Mouse (Mus musculus) olfactory bulb, adult 2 months (tissue): ENCODE measurements around the gene Hinfp. TPM values are rescaled to one million over a fixed set of nuclear protein-coding genes. Genes with fewer than 3 reads are reported as not detected.
"Not testable (repeated sequence)": the region's sequence is repeated elsewhere in the genome, so short reads cannot be mapped to it uniquely, and the experiment has no call there.

Experiments used
- H3K27ac ChIP-seq: fragments of 200-500 bp; 2 replicates; pipeline ENCODE4 v1.5.1; 2012; ENCODE audit warnings: low read depth, low read length; ENCODE audit not compliant: insufficient read depth
- H3K4me1 ChIP-seq: fragments of 200-500 bp; 2 replicates; pipeline ENCODE4 v1.6.1; 2012; ENCODE audit warnings: low read length; ENCODE audit not compliant: control insufficient read depth, insufficient read depth
- H3K4me3 ChIP-seq: fragments of 200-500 bp; 2 replicates; pipeline ENCODE4 v1.5.1; 2012; ENCODE audit warnings: mild to moderate bottlenecking, low read depth, low read length, moderate library complexity; ENCODE audit not compliant: insufficient read depth
- CTCF ChIP-seq: fragments of 200-500 bp; IDR thresholded peaks from 2 replicates; pipeline ENCODE4 v1.5.1; 2012; ENCODE audit warnings: low read depth, mild to moderate bottlenecking, low read length, moderate library complexity; ENCODE audit not compliant: insufficient read depth
- POLR2A ChIP-seq: fragments of 200-500 bp; IDR thresholded peaks from 2 replicates; pipeline ENCODE4 v1.6.1; 2012; ENCODE audit warnings: mild to moderate bottlenecking, low read depth, low read length, moderate library complexity; ENCODE audit not compliant: insufficient read depth
- WGBS: fragments of 180-500 bp; shearing (Covaris S2); methylation state at CpG from one replicate; pipeline ENCODE4 v1.1.7; 2018; 5-methylcytosine and 5-hydroxymethylcytosine counted together
- polyA plus RNA-seq: library from polyadenylated mRNA; stranded (reverse); fragments of >200 nt; gene quantifications from 2 replicates; pipeline ENCODE4 v1.2.4, GENCODE M21; 2012; ENCODE audit warnings: low replicate concordance; ENCODE audit not compliant: missing spikeins, insufficient read depth, insufficient read length

The Hinfp gene
- polyA plus RNA-seq, 1 experiment = not detected

DNA sequence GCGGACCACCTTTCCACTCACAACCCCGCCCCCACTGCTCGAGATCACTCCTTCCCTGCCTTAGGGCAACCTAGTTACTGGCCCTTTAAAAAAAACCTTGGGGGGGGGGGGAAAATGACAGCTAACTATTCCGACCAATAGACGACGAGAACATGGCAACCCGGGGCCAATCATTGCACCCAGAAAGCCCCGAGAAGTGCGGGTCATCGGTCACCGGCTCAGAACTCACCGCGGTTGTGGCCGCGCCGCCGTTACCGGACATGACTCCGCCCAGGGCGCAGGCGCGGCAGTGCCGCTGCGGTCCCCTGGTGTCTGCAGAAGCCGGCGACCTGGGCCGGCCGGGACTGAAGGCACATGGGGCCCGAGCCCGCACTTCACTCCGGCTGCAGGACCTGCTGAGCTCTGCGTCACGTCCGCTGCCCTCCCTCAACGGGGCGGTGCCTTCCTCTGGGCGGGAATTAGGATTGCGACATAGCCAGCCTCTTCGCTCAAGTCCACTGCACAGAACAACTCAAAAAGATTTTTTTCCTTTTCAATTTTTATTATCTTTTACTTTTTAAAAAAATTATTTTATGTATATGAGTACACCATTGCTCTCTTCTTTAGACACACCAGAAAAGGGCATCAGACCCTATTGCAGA lies 38.4 kb upstream of the Hinfp start, which contains the start of gene Hmbs:
Hmbs (minus strand) TSS at position 448 of the 641 bp plus-strand sequence.
- WGBS = under 1% methylated on average over 39 of the region's 39 CpGs
- peak within 1 kb of the TSS; percentile 99 for H3K27ac ChIP-seq
- peaks cover 3% of the 10 kb centered on the region; the same call in 1 of the 2 replicates for H3K4me1 ChIP-seq
- peak; percentile 66 for TF ChIP-seq POLR2A
- no peak for TF ChIP-seq CTCF
- peak within 1 kb of the TSS; percentile 99 for H3K4me3 ChIP-seq

DNA sequence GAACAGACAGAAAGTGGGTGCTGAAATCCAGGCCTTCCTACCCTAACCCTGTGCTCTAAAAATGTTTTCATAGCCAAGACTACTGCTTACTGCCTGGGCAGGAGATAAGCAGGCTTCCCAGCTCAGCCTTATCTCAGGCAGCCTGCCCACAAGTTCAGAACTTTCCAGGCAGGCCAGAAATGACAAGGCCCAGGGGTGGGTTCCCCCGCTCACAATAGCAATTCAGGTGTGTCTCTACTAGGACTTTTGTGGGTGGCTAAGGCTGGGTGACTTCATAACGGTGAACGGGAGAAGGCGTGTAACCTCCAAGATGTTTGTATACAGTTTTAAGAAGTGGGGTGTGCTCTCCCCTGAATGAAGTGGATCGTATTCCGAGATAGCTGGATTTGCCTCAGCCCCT lies 37.8 kb upstream of the Hinfp start:
- H3K4me1 ChIP-seq = peaks cover 3% of the 10 kb centered on the region; the same call in 1 of the 2 replicates
- H3K4me3 ChIP-seq = peak overlapping the region; percentile 99
- TF ChIP-seq CTCF (no peak), POLR2A (no peak)
- 8% methylated on average over 6 of the region's 6 CpGs for WGBS
- H3K27ac ChIP-seq = no peak overlapping the region

DNA sequence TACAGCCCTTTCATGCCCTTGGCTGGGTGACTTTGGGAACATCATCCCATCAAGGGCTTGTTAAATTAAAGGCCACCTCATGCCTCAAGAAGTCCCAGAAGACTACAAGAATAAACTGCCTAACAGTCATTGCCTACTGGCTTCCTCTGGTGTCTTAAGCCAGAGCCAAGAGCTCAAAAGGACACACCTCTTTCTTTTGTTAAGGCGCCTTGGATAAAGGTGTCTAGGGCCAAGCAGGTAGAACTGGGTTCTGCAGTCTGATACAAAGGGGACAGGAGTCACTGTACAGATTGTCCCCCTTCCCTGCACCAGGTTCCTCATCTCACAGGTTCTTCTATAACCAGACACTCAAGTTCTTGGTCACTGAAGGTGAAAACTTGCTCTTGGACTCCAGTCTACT lies 37.1 kb upstream of the Hinfp start:
- peaks cover 5% of the 10 kb centered on the region; the same call in 1 of the 2 replicates for H3K4me1 ChIP-seq
- H3K4me3 ChIP-seq = no peak overlapping the region
- WGBS = 87% methylated on average over 1 of the region's 1 CpGs
- no peak overlapping the region for H3K27ac ChIP-seq
- no peak for TF ChIP-seq CTCF
- TF ChIP-seq POLR2A = no peak

DNA sequence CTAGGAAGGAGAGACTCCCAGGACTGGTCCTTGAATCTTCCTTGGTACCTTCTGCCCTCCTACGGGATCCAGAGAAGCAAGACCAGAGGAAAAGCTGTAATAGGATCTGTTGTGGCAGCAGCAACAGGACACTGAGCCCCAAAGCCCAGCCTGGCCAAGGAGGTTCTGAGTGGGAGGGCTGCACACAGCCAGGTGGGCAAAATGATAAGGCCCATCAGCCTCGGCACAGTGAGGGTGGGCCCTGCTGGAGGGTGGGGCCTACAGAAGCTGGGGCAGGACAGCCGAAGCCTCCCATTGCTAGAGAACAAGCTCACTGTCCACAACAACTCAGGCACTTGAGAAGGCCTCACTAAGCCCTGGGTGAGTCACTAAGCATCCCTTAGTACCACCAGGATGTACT lies 36.7 kb upstream of the Hinfp start:
- no peak overlapping the region for H3K27ac ChIP-seq
- H3K4me3 ChIP-seq = no peak overlapping the region
- TF ChIP-seq POLR2A (no peak), CTCF (no peak)
- peaks cover 6% of the 10 kb centered on the region; the same call in 1 of the 2 replicates for H3K4me1 ChIP-seq
- 81% methylated on average over 3 of the region's 3 CpGs for WGBS

DNA sequence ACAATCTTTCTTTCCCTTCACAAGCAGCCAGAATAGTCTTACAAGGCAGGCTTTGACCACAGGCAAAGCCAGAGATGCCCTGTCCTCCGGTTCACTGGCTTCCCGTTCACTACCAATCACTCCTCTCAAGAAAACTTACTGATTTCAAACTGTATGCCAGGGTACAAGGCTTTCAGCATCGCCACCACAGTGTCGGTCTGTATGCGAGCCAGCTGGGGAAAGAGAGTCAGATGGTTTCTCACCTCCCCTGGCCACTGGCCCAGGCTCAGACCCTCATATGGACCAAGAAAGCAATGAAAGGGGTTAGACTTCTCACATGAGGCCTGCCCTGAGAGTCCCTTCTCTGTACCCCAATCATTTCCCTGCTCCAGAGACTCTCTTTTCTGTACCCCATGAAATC lies 36.0 kb upstream of the Hinfp start:
- Histone ChIP-seq H3K4me3 (no peak overlapping the region), H3K4me1 (peaks cover 9% of the 10 kb centered on the region), H3K27ac (no peak overlapping the region)
- no peak for TF ChIP-seq POLR2A
- TF ChIP-seq CTCF = no peak
- WGBS = 89% methylated on average over 5 of the region's 5 CpGs

DNA sequence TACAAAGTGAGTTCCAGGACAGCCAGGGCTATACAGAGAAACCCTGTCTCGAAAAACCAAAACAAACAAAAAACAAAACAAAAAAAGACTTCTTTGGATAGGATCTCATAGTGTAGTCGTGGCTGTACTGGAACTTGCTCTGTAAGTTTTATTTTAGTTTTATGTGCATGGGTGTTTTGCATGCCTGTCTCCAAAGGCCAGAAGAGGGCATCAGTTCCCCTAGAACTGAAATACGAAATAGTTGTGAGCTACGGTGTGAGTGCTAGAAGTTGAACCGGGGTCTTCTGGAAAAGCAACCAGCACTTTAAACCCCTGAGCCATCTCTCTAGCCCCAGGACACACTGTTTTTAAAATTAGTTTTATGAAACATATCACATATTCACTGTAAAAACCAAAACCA lies 33.1 kb upstream of the Hinfp start:
- WGBS = 67% methylated on average over 5 of the region's 5 CpGs
- H3K4me1 ChIP-seq = peaks cover 10% of the 10 kb centered on the region
- H3K4me3 ChIP-seq = no peak overlapping the region
- TF ChIP-seq CTCF = no peak
- no peak overlapping the region for H3K27ac ChIP-seq

DNA sequence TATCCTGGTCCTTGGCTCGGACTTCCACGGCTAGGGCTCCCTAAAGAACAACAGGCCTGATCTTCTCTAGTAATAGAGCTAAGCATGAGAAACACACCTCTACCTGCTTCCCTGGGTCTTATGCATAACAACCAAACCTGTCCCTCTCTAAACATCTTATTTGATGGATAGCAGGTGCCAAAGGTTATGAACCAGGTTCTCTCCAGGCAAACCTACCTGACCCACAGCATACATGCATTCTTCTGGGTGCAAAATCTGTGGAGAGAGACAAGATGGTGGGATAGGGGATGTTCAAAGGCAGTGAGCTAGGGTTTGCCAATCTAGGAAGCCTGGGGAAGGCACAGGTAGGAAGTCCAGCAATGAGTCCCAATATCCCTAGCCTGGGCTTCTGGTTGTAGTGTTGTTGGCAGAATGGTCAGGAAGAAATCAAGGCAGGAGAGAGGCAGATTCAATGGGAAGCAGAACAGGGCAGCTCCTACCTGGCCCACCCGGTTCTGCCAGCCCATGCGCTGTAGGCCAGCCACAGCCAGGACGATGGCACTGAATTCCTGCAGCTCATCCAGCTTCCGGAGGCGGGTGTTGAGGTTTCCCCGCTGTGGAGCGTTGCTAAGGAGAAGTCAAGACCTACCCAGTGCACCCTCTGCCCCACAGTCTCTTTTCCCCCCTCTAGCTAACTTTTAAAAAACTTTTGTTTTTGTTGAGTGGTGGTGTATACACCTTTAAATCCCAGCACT lies 32.1 kb upstream of the Hinfp start:
- TF ChIP-seq CTCF = no peak
- no peak for TF ChIP-seq POLR2A
- WGBS = 57% methylated on average over 9 of the region's 9 CpGs
- Histone ChIP-seq H3K4me3 (no peak overlapping the region), H3K4me1 (peaks cover 7% of the 10 kb centered on the region), H3K27ac (no peak overlapping the region)

DNA sequence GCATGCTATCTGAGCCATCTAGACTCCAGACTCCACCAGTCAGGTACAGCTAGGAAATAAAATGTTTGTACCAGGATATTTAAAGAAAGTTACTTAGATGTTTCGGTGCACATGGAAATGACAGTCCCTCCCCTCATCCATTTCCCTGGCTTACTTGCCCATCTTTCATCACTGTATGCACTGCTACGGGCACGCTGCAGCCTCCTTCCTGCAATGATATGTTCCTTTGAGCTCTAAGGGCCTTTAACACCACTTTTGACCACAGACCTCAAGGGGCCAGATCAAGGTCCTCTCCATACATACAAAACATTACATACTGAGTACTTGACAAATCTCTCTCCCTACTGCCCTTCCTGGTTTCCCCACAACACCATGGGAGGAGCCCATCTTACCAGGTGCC lies 31.5 kb upstream of the Hinfp start:
- no peak overlapping the region for H3K4me3 ChIP-seq
- no peak for TF ChIP-seq POLR2A
- TF ChIP-seq CTCF = no peak
- no peak overlapping the region for H3K27ac ChIP-seq
- 68% methylated on average over 3 of the region's 3 CpGs for WGBS
- peaks cover 7% of the 10 kb centered on the region for H3K4me1 ChIP-seq

DNA sequence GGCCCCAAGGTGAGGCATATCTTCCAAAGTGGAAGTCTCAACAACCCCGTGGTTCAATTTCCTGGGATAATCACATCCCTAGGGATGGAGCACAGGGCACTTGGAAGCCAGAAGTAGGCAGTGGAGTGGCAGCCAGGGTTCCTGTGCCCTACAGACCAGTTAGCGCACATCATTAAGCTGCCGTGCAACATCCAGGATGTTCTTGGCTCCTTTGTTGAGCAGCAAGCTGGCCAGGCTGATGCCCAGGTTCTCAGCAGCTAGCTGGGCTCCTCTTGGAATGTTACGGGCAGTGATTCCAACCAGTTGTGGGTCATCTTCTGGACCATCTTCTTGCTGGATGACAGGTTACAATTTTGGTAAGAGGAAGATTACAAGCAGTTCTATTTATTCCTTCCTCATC lies 31.0 kb upstream of the Hinfp start:
- not testable (repeated sequence) for H3K4me1 ChIP-seq, H3K27ac ChIP-seq
- 28% methylated on average over 4 of the region's 4 CpGs for WGBS
- H3K4me3 ChIP-seq = peak overlapping the region; percentile 2; the same call in 1 of the 2 replicates
